Mouse (Mus musculus): ENCODE results near the gene Gcn1l1.

- no peak for TF ChIP-seq POLR2A (IDR thresholded peaks at IDR 0.05; ENCODE audit: insufficient read depth, low read depth, low read length)
- no peak for TF ChIP-seq CTCF (IDR thresholded peaks at IDR 0.05; ENCODE audit: insufficient read depth, low read depth, low read length)
These were observed 88.7 kb downstream of the Gcn1l1 start for GRCm38 (mm10) chr5:115653776-115654175.

All from olfactory bulb, adult 2 months (tissue).